Mouse (Mus musculus): ENCODE measurements around the gene Akt3. TPM values are rescaled to one million over a fixed set of nuclear protein-coding genes. Genes with fewer than 3 reads are reported as not detected.

The Akt3 gene
- total and polyA plus RNA-seq, 2 experiments from 2014 or later = 18.6 to 143 TPM

DNA sequence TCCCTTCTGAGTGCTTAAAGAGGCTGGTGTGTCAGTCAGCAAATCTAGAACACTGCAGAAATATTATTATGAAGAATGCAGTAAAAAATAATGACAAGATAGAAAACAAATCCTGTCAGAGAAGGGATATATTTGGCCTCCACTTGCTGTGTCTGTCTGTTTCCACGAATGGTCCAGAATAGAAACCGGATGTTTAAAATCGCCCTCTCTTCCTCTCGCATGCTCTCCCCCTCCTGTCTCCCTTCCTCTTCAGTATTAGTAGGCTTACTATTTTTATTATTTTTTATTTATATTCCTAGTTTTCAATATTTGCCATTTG lies 286.6 kb downstream of the Akt3 start:
- H3K4me1 ChIP-seq (ENCODE audit: insufficient read depth) = no peaks in the 10 kb centered on the region
- H3K4me3 ChIP-seq (ENCODE audit: low read depth, low read length) = no peak overlapping the region
- H3K36me3 ChIP-seq (ENCODE audit: insufficient read depth) = no peaks in the 10 kb centered on the region
- no peak for TF ChIP-seq CTCF (IDR thresholded peaks at IDR 0.05; ENCODE audit: low read depth)
- no peak overlapping the region for H3K9ac ChIP-seq
- 66% methylated on average over 4 of the region's 4 CpGs for WGBS
- no peak for DNase-seq
- H3K27ac ChIP-seq (ENCODE audit: low read depth, low read length) = peak overlapping the region; percentile 63; the same call in 1 of the 2 replicates
- no peak overlapping the region for H3K4me2 ChIP-seq (ENCODE audit: low read depth)
- no peak for ATAC-seq
- H3K27me3 ChIP-seq (ENCODE audit: insufficient read depth, low read length) = no peaks in the 10 kb centered on the region
- no peaks in the 10 kb centered on the region for H3K9me3 ChIP-seq (ENCODE audit: low read length)

DNA sequence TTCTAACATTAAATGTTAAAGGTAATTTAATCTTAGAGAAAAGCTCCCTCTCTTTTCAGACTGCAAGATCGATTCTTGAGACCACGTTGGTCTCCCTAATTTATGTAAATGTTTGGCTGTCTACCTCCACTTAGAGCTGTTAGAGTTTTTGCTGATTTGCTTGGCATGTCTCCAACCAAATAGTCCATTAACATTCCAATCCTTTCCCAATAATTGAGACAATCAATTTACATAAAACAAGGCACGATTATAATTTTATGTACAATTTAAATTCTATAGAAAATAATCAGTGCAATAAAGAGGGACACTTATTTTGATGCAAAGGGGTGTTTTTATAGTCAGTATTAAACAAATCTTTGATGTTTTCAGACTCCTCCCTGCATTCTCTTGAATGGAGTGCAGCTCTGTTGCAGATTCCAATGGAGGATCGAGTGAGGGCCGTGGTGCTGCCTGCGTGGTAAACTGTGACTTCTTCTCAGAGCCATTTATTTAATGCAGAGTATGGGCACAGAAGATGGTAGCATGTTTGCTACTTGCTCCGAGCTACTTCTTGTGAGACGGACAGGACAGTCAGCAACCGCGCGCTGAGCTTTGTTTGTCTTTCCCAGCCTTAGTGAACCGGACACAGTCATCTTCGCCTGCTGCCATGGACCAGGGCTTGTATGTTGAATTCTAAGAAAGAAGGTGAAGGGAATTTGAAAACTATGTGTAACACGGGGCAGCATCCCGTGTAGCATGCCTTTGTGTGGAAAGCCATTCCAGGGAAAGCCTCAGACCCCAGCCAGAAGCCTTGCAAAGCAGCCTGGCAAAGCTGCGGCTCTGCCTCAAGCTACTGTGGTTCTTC lies 287.1 kb downstream of the Akt3 start:
- ATAC-seq (peak; percentile 42; the same call in 1 of the 2 replicates), DNase-seq (no peak)
- no peaks in the 10 kb centered on the region for H3K27me3 ChIP-seq (ENCODE audit: insufficient read depth, low read length)
- H3K36me3 ChIP-seq (ENCODE audit: insufficient read depth) = no peaks in the 10 kb centered on the region
- no peaks in the 10 kb centered on the region for H3K9me3 ChIP-seq (ENCODE audit: low read length)
- no peak overlapping the region for H3K4me3 ChIP-seq (ENCODE audit: low read depth, low read length)
- H3K9ac ChIP-seq = no peak overlapping the region
- no peak for TF ChIP-seq CTCF (IDR thresholded peaks at IDR 0.05; ENCODE audit: low read depth)
- no peaks in the 10 kb centered on the region for H3K4me1 ChIP-seq (ENCODE audit: insufficient read depth)
- no peak overlapping the region for H3K4me2 ChIP-seq (ENCODE audit: low read depth)
- peak overlapping the region; percentile 63 for H3K27ac ChIP-seq (ENCODE audit: low read depth, low read length)
- 35% methylated on average over 16 of the region's 16 CpGs for WGBS

Other genes starting within 250 kb of the Akt3 start
- gene Zbtb18, start 184.1 kb upstream of the Akt3 start, total RNA-seq (2014; rRNA removed) = 301 and 445 TPM in 2 replicates
- gene Zbtb18, start 184.1 kb upstream of the Akt3 start, polyA plus RNA-seq (2015; fragmentation: Nextera tagmentation; extraction: Ambion mirVana) = 88.6 and 138 TPM in 2 replicates

Data from forebrain, postnatal 0 days (tissue).